Mouse (Mus musculus): ENCODE data around the gene Pou1f1.

- TF ChIP-seq POLR2AphosphoS2 (IDR thresholded peaks at IDR 0.05; ENCODE audit: insufficient read length, low read depth): no peak
- no peak for TF ChIP-seq USF1 (IDR thresholded peaks at IDR 0.05; ENCODE audit: low read depth)
- TF ChIP-seq POLR2A (IDR thresholded peaks at IDR 0.05; ENCODE audit: insufficient read length, low read depth): no peak
- no peak for TF ChIP-seq TCF12 (IDR thresholded peaks at IDR 0.05; ENCODE audit: insufficient read depth, poor library complexity, severe bottlenecking)
- TF ChIP-seq TCF3 (IDR thresholded peaks at IDR 0.05; ENCODE audit: insufficient read length, low read depth): no peak
- no peak for TF ChIP-seq E2F4 (IDR thresholded peaks at IDR 0.05; ENCODE audit: insufficient read depth)
- no peak for TF ChIP-seq MAX (IDR thresholded peaks at IDR 0.05; ENCODE audit: low read depth)
- TF ChIP-seq MYOD1 (IDR thresholded peaks at IDR 0.05; ENCODE audit: control insufficient read depth in 1 of 3, insufficient read length in 2 of 3, low read depth in 2 of 3): no peak
Observed at GRCm38 (mm10) chr16:65526004-65526403, 5.7 kb downstream of the Pou1f1 start.
